Mouse (Mus musculus) midbrain, postnatal 0 days (tissue): Measurements from ENCODE around the gene Tfap2e. TPM values are rescaled to one million over a fixed set of nuclear protein-coding genes. Genes with fewer than 3 reads are reported as not detected.

Experiments used
- ATAC-seq: fragments of 200-750 bp; cut with Nextera tagmentation; 2 replicates; pipeline ENCODE4 v1.8.0; 2017; ENCODE audit warnings: moderate number of reproducible peaks, mild to moderate bottlenecking, moderate TSS enrichment, moderate library complexity; ENCODE audit not compliant: low FRiP score
- DNase-seq: peaks from one replicate; pipeline ENCODE4 v3.0.0-alpha.2; 2015; ENCODE audit warnings: low spot score
- H3K27ac ChIP-seq: fragments of 300-500 bp; sonication (generic); 2 replicates; pipeline ENCODE4 v1.5.1; 2014; ENCODE audit warnings: low read depth, mild to moderate bottlenecking, low read length, mixed read lengths
- H3K27me3 ChIP-seq: fragments of 300-500 bp; sonication (generic); 2 replicates; pipeline ENCODE4 v1.6.1; 2014; ENCODE audit warnings: low read length, control low read depth, mixed read lengths; ENCODE audit not compliant: insufficient read depth
- H3K36me3 ChIP-seq: fragments of 300-500 bp; sonication (generic); 2 replicates; pipeline ENCODE4 v1.6.1; 2014; ENCODE audit warnings: low read length, control low read depth, mixed read lengths; ENCODE audit not compliant: insufficient read depth
- H3K4me1 ChIP-seq: fragments of 300-500 bp; sonication (generic); 2 replicates; pipeline ENCODE4 v1.6.1; 2014; ENCODE audit warnings: mild to moderate bottlenecking, control low read depth, antibody characterized with exemption, low read length, mixed read lengths; ENCODE audit not compliant: insufficient read depth
- H3K4me2 ChIP-seq: fragments of 300-500 bp; sonication (generic); 2 replicates; pipeline ENCODE4 v1.6.1; 2014; ENCODE audit warnings: low read depth, mild to moderate bottlenecking, low read length, mixed read lengths; ENCODE audit not compliant: poor library complexity, severe bottlenecking
- H3K4me3 ChIP-seq: fragments of 300-500 bp; sonication (generic); 2 replicates; pipeline ENCODE4 v1.5.1; 2014; ENCODE audit warnings: low read depth, mild to moderate bottlenecking, low read length, moderate library complexity
- H3K9ac ChIP-seq: fragments of 300-500 bp; sonication (generic); replicated peaks from 2 replicates; pipeline ENCODE4 v1.6.1; 2014; ENCODE audit warnings: mild to moderate bottlenecking, low read length, moderate library complexity, mixed read lengths; ENCODE audit not compliant: poor library complexity, severe bottlenecking
- H3K9me3 ChIP-seq: fragments of 300-500 bp; sonication (generic); 2 replicates; pipeline ENCODE4 v1.6.1; 2016; ENCODE audit warnings: low read length, control low read depth
- CTCF ChIP-seq: IDR thresholded peaks from 2 replicates; pipeline ENCODE4 v1.5.1; 2016; ENCODE audit warnings: antibody characterized with exemption, mild to moderate bottlenecking
- WGBS: fragments of 180-500 bp; shearing (Covaris S2); extraction: QIAGEN DNeasy Blood & Tissue Kit; methylation state at CpG from one replicate; pipeline ENCODE4 v1.1.7; 2014; 5-methylcytosine and 5-hydroxymethylcytosine counted together
- polyA plus RNA-seq: library from polyadenylated mRNA; unstranded; fragments of >200 nt; fragmentation: Nextera tagmentation; extraction: Ambion mirVana; gene quantifications from 2 replicates; pipeline ENCODE4 v1.2.1, GENCODE M21; 2015
- total RNA-seq: library from RNA; depleted of rRNA; stranded (reverse); fragments of >200 nt; gene quantifications from 2 replicates; pipeline ENCODE4 v1.2.3, GENCODE M21; 2014

Gene Tfap2e
- total and polyA plus RNA-seq, 2 experiments from 2014 or later, result 0.31 TPM; not detected in 1

DNA sequence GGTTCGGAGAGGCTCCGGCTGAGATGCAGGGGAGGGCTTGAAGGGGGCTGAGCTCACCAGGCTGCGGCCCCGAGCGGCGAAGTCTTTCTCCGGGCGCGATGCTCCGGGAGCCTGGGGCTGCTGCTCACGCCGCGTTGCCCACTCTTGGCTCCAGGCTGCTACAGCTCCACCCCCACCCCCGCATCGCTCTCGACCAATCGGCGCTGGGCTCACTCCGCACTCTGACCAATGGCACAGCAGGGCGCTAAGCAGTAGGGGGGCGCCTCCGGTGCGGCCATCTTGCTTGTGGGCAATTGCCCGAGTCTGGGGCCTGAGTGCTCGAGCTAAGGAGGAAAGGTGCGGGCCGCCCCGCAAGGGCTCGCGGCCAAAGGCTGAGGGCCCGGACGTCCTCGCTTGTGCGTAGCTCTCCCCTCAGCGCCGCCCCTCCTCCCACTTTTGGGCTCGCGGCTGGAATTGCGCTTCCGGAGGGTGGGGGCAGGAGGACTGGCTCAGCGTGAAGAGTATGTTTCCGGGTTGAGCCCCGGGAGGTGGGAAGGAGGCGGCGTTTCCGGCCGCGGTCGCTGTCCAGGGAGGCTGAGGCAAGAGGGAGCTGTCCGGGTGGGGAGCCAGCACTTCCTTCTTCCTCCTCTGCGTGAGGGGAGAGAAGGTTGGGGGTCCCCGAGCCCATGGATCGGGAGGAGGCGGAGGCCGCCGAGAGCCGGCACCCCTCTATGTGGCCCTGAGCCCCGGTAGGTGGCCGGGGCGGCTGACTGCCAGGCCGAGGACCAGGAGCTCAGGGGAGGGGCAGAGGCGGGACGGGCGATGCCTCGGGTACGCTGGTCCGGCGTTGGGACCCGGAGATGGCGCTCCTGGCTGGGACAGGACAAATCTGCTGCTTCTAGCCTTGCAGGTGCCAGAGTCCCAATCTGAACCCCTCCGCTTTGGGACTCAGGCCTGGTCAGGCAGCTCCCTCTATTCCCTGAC is 17.5 kb upstream of the Tfap2e start, which contains the start of the genes Ncdn and AU040320:
TSS of gene Ncdn (minus strand) at position 171 of the 963 bp plus-strand sequence.
TSS of gene AU040320 (plus strand) at position 277 of the 963 bp plus-strand sequence.
- peak; percentile 97 for ATAC-seq
- under 1% methylated on average over 63 of the region's 71 CpGs for WGBS
- TF ChIP-seq CTCF, result no peak; the same call in 1 of the 2 replicates

DNA sequence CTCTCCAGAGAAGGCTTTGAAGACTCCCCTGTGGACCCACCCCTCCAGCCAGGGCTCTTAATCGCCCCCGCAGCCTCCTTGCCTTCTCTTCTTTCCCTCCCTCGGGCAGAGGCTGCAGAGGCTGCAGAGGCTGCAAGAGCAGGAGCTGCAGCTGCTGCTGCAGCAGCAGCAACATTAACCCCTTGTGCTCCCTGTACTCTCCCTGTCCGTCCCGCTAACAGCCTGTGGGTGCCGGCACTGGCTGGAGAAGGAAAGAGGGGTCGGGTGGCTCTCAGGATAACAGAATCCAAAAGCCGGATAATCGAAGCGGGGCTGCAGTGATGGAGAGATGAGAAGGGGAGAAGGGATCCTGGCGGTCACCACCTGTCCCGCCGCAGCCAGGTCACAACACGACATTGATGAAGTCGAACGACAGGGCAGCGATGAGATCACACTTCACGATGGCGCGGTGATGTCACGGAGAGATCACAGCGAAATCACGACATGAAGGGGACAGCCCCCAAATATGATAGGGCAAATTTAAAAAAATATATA is 16.6 kb upstream of the Tfap2e start:
- WGBS, result 0% methylated on average over 23 of the region's 23 CpGs
- TF ChIP-seq CTCF, result no peak
- H3K27ac ChIP-seq, result peak overlapping the region; percentile 97
- H3K9ac ChIP-seq, result peak overlapping the region; percentile 95
- 0 out of 2 replicates have a peak, but pooled peaks have one; percentile 4 for ATAC-seq
- H3K27me3 ChIP-seq, result no peaks in the 10 kb centered on the region
- no peaks in the 10 kb centered on the region for H3K9me3 ChIP-seq
- DNase-seq, result peak; percentile 57
- H3K4me1 ChIP-seq, result peaks cover 15% of the 10 kb centered on the region; the same call in 1 of the 2 replicates
- H3K4me3 ChIP-seq, result peak overlapping the region; percentile 94
- peaks cover 23% of the 10 kb centered on the region for H3K36me3 ChIP-seq
- H3K4me2 ChIP-seq, result peak overlapping the region; percentile 94

More for the DNA sequence above, 17.5 kb upstream of the Tfap2e start, which contains the start of the genes Ncdn and AU040320:
- H3K27ac ChIP-seq, result peak within 1 kb of the TSS; percentile 97
- peak within 1 kb of the TSS; percentile 95 for H3K9ac ChIP-seq
- peaks cover 15% of the 10 kb centered on the region; the same call in 1 of the 2 replicates for H3K4me1 ChIP-seq
- DNase-seq, result peak; percentile 98
- H3K27me3 ChIP-seq, result no peaks in the 10 kb centered on the region
- H3K36me3 ChIP-seq, result peaks cover 18% of the 10 kb centered on the region
- H3K9me3 ChIP-seq, result no peaks in the 10 kb centered on the region
- peak within 1 kb of the TSS; percentile 94 for H3K4me2 ChIP-seq
- H3K4me3 ChIP-seq, result peak within 1 kb of the TSS; percentile 94

DNA sequence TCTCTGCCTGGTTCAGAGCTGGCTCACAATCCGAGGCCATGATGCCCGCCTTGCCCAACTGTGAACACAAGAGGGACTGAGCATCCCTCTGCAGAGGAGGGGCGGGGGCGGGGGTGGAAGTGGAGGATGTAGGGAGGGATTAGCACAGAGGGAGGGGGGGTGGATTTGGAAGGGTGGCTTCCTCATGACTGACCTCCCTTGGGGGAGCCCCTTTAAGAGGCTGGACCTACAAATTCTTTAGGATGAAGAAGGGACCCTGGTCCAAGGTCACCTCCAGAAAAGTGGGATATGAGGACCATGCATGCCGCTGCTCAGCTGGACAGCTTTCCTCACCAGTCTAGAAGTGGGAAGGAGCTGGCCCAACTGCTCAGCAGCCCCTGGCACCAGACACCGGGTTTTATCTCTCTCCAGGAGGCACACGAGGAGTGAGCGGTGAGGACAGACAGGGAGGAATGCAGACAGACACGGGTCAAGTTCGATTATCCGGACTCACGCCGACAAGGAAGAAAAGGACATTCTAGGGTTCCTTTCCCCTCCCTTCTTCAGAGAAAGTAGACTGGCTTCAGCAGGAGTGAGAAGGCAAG is 16.1 kb upstream of the Tfap2e start:
- Histone ChIP-seq H3K4me3 (peak overlapping the region; percentile 94), H3K4me2 (peak overlapping the region; percentile 94), H3K9ac (peak overlapping the region; percentile 95), H3K4me1 (peaks cover 15% of the 10 kb centered on the region; the same call in 1 of the 2 replicates), H3K27me3 (no peaks in the 10 kb centered on the region), H3K9me3 (no peaks in the 10 kb centered on the region), H3K36me3 (peaks cover 25% of the 10 kb centered on the region), H3K27ac (peak overlapping the region; percentile 97; the same call in 1 of the 2 replicates)
- peak; percentile 43 for TF ChIP-seq CTCF
- ATAC-seq, result no peak
- peak; percentile 43 for DNase-seq
- 3% methylated on average over 13 of the region's 13 CpGs for WGBS

DNA sequence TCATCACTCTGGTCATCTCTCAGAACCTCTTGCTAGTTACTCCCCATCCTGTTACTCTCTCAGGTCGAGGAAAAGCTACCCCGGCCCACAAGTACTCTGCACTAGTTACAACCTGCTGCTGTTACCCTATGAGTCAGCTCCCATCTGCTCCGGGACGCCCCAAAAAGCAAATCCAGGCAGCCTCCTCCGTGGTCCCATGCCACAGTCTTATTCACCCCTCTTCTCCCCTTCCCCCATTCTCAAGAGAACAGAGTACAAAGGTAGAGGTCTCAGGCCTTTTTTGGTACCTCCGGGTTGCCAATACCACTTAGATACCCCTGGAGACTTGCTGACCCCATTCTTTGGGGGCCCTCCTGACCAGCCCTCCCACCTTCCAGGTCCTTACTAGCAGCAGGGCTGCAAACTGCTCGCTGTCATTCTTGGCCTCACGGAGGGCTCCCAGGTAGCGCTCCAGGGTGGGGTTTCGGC is 15.6 kb upstream of the Tfap2e start:
- Histone ChIP-seq H3K4me1 (peaks cover 15% of the 10 kb centered on the region; the same call in 1 of the 2 replicates), H3K27me3 (no peaks in the 10 kb centered on the region), H3K9me3 (no peaks in the 10 kb centered on the region), H3K4me2 (peak overlapping the region; percentile 94), H3K36me3 (peaks cover 30% of the 10 kb centered on the region), H3K9ac (peak overlapping the region; percentile 95), H3K27ac (no peak overlapping the region), H3K4me3 (peak overlapping the region; percentile 94)
- ATAC-seq (no peak), DNase-seq (no peak)
- 42% methylated on average over 10 of the region's 10 CpGs for WGBS
- TF ChIP-seq CTCF, result no peak

DNA sequence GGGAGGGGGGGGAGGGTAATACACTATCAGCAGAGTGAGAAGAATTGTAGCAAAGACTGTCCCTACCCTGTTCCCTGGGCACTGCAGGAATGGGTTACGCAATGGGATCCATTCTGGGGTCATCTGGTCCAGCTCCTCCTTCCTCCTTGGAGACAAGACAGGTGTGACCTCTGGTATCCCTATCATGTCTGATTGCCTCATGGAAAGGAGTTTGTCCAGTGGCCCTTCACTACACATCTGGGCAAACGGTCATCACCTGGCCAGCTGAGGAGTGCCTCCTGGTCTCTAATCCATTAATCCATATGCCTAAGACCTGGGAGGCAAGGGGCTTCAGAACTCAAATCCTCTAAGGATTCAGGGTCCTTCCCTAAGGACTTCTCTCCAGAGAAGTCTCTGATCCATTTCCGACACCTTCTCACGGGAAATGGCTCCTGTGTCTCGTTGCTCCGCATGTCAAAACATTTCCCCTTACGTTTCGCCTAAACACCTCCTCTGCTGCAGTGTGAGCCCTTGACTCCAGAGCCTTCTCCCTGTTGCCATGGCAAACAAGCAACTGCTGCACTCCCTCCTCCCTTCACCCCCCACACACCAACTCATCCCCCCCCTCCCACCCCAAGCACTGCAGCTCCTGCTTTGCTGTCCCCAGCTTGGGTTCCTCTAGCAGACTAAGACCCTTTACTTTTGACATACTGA is 15.0 kb upstream of the Tfap2e start:
- WGBS, result 55% methylated on average over 8 of the region's 8 CpGs
- no peak for TF ChIP-seq CTCF
- ATAC-seq (no peak), DNase-seq (no peak)
- peak overlapping the region; percentile 94 for H3K4me2 ChIP-seq
- H3K36me3 ChIP-seq, result peaks cover 36% of the 10 kb centered on the region
- H3K9me3 ChIP-seq, result no peaks in the 10 kb centered on the region
- no peak overlapping the region for H3K27ac ChIP-seq
- peak overlapping the region; percentile 94 for H3K4me3 ChIP-seq
- H3K4me1 ChIP-seq, result peaks cover 15% of the 10 kb centered on the region; the same call in 1 of the 2 replicates
- 0 out of 2 replicates have a peak overlapping the region, but pooled peaks have one; percentile 13 for H3K9ac ChIP-seq
- H3K27me3 ChIP-seq, result no peaks in the 10 kb centered on the region
